Mouse (Mus musculus) forebrain, embryonic 10.5 days (tissue): ENCODE data around the gene Nav2. TPM values are rescaled to one million over a fixed set of nuclear protein-coding genes. Genes with fewer than 3 reads are reported as not detected.
A peak's percentile ranks its signal among the peaks of the same experiment; 100 is the strongest.

Experiments used
- DNase-seq: peaks from one replicate; pipeline ENCODE4 v3.0.0-alpha.2; 2017; ENCODE audit warnings: low spot score; ENCODE audit errors: extremely low spot score
- H3K27ac ChIP-seq: fragments of 300-500 bp; sonication (generic); 2 replicates; pipeline ENCODE4 v1.5.1; 2016; ENCODE audit warnings: mild to moderate bottlenecking
- H3K27me3 ChIP-seq: fragments of 300-500 bp; sonication (generic); 2 replicates; pipeline ENCODE4 v1.6.1; 2016; ENCODE audit warnings: mild to moderate bottlenecking; ENCODE audit not compliant: poor library complexity, severe bottlenecking
- H3K36me3 ChIP-seq: fragments of 300-500 bp; sonication (generic); replicated peaks from 2 replicates; pipeline ENCODE4 v1.6.1; 2016; ENCODE audit warnings: mild to moderate bottlenecking, moderate library complexity
- H3K4me1 ChIP-seq: fragments of 300-500 bp; sonication (generic); 2 replicates; pipeline ENCODE4 v1.6.1; 2016
- H3K4me3 ChIP-seq: fragments of 300-500 bp; sonication (generic); 2 replicates; pipeline ENCODE4 v1.5.1; 2016; ENCODE audit warnings: mild to moderate bottlenecking, moderate library complexity
- H3K9me3 ChIP-seq: fragments of 300-500 bp; sonication (generic); 2 replicates; pipeline ENCODE4 v1.6.1; 2016; ENCODE audit warnings: mild to moderate bottlenecking, moderate library complexity
- WGBS: fragments of 180-500 bp; shearing (Covaris S2); methylation state at CpG from one replicate; pipeline ENCODE4 v1.1.7; 2016; 5-methylcytosine and 5-hydroxymethylcytosine counted together
- polyA plus RNA-seq: library from polyadenylated mRNA; unstranded; fragments of >200 nt; fragmentation: Nextera tagmentation; extraction: Ambion mirVana; gene quantifications from 2 replicates; pipeline ENCODE4 v1.2.1, GENCODE M21; 2016

Nav2 gene
- polyA plus RNA-seq, 1 experiment from 2014 or later: 6.1 TPM

- WGBS: 93% methylated on average over 6 of the region's 6 CpGs
- Histone ChIP-seq H3K27ac (no peak overlapping the region), H3K4me1 (no peaks in the 10 kb centered on the region), H3K9me3 (no peaks in the 10 kb centered on the region), H3K36me3 (no peaks in the 10 kb centered on the region), H3K27me3 (no peaks in the 10 kb centered on the region), H3K4me3 (no peak overlapping the region)
- DNase-seq: no peak
Measured at GRCm38 (mm10) chr7:49200270-49200669, 291.8 kb downstream of the Nav2 start.

GRCm38 (mm10) chr7:49202971-49203370 is 294.5 kb downstream of the Nav2 start:
- H3K27ac ChIP-seq: no peak overlapping the region
- H3K4me3 ChIP-seq: no peak overlapping the region
- WGBS: 80% methylated on average over 4 of the region's 4 CpGs

GRCm38 (mm10) chr7:49204856-49205255 is 296.3 kb downstream of the Nav2 start:
- H3K4me1 ChIP-seq: peaks cover 6% of the 10 kb centered on the region
- H3K27me3 ChIP-seq: no peaks in the 10 kb centered on the region
- no peak for DNase-seq
- no peaks in the 10 kb centered on the region for H3K36me3 ChIP-seq
- 86% methylated on average over 3 of the region's 3 CpGs for WGBS
- no peaks in the 10 kb centered on the region for H3K9me3 ChIP-seq
- H3K27ac ChIP-seq: no peak overlapping the region
- H3K4me3 ChIP-seq: no peak overlapping the region

More at GRCm38 (mm10) chr7:49202971-49203370, 294.5 kb downstream of the Nav2 start:
- Histone ChIP-seq H3K36me3 (no peaks in the 10 kb centered on the region), H3K9me3 (no peaks in the 10 kb centered on the region), H3K27me3 (no peaks in the 10 kb centered on the region), H3K4me1 (no peaks in the 10 kb centered on the region)
- no peak for DNase-seq

- Histone ChIP-seq H3K4me1 (peaks cover 8% of the 10 kb centered on the region), H3K9me3 (no peaks in the 10 kb centered on the region), H3K27me3 (no peaks in the 10 kb centered on the region), H3K27ac (no peak overlapping the region), H3K4me3 (no peak overlapping the region), H3K36me3 (no peaks in the 10 kb centered on the region)
- 86% methylated on average over 1 of the region's 1 CpGs for WGBS
- no peak for DNase-seq
Measured at GRCm38 (mm10) chr7:49205551-49205950, 297.0 kb downstream of the Nav2 start.

GRCm38 (mm10) chr7:49206775-49207676 is 298.5 kb downstream of the Nav2 start:
- H3K36me3 ChIP-seq: no peaks in the 10 kb centered on the region
- no peak for DNase-seq
- H3K4me1 ChIP-seq: peaks cover 8% of the 10 kb centered on the region
- H3K27me3 ChIP-seq: no peaks in the 10 kb centered on the region
- H3K27ac ChIP-seq: no peak overlapping the region
- no peaks in the 10 kb centered on the region for H3K9me3 ChIP-seq
- WGBS: 76% methylated on average over 5 of the region's 5 CpGs
- H3K4me3 ChIP-seq: no peak overlapping the region

- no peak overlapping the region for H3K4me3 ChIP-seq
- no peak for DNase-seq
- H3K36me3 ChIP-seq: no peaks in the 10 kb centered on the region
- WGBS: 62% methylated on average over 7 of the region's 7 CpGs
- peaks cover 8% of the 10 kb centered on the region for H3K4me1 ChIP-seq
- H3K9me3 ChIP-seq: no peaks in the 10 kb centered on the region
- no peaks in the 10 kb centered on the region for H3K27me3 ChIP-seq
- 0 out of 2 replicates have a peak overlapping the region, but pooled peaks have one; percentile 22 for H3K27ac ChIP-seq
Measured at GRCm38 (mm10) chr7:49209526-49209925, 301.0 kb downstream of the Nav2 start.

GRCm38 (mm10) chr7:49210721-49211120 is 302.2 kb downstream of the Nav2 start:
- Histone ChIP-seq H3K27ac (no peak overlapping the region), H3K27me3 (no peaks in the 10 kb centered on the region), H3K9me3 (no peaks in the 10 kb centered on the region), H3K4me3 (no peak overlapping the region), H3K36me3 (no peaks in the 10 kb centered on the region), H3K4me1 (peaks cover 8% of the 10 kb centered on the region)
- 92% methylated on average over 8 of the region's 8 CpGs for WGBS
- DNase-seq: no peak

GRCm38 (mm10) chr7:49213011-49213410 is 304.5 kb downstream of the Nav2 start:
- Histone ChIP-seq H3K9me3 (no peaks in the 10 kb centered on the region), H3K27me3 (no peaks in the 10 kb centered on the region), H3K27ac (no peak overlapping the region), H3K4me1 (peaks cover 8% of the 10 kb centered on the region), H3K36me3 (no peaks in the 10 kb centered on the region), H3K4me3 (no peak overlapping the region)
- no peak for DNase-seq
- 94% methylated on average over 4 of the region's 4 CpGs for WGBS

GRCm38 (mm10) chr7:49217786-49218185 is 309.3 kb downstream of the Nav2 start:
- H3K4me1 ChIP-seq: no peaks in the 10 kb centered on the region
- DNase-seq: no peak
- 0 out of 2 replicates have a peak, but pooled peaks cover 4% of the 10 kb centered on the region for H3K9me3 ChIP-seq
- H3K36me3 ChIP-seq: no peaks in the 10 kb centered on the region
- no peak overlapping the region for H3K4me3 ChIP-seq
- H3K27me3 ChIP-seq: no peaks in the 10 kb centered on the region
- 73% methylated on average over 6 of the region's 6 CpGs for WGBS
- H3K27ac ChIP-seq: no peak overlapping the region

- no peak for DNase-seq
- H3K4me3 ChIP-seq: no peak overlapping the region
- WGBS: 86% methylated on average over 5 of the region's 5 CpGs
Measured at GRCm38 (mm10) chr7:49225741-49226140, 317.2 kb downstream of the Nav2 start.

GRCm38 (mm10) chr7:49232969-49233368 is 324.5 kb downstream of the Nav2 start:
- no peaks in the 10 kb centered on the region for H3K36me3 ChIP-seq
- no peaks in the 10 kb centered on the region; the same call in 1 of the 2 replicates for H3K27me3 ChIP-seq
- 92% methylated on average over 2 of the region's 2 CpGs for WGBS
- DNase-seq: no peak
- H3K9me3 ChIP-seq: no peaks in the 10 kb centered on the region
- H3K4me1 ChIP-seq: peaks cover 4% of the 10 kb centered on the region; the same call in 1 of the 2 replicates
- H3K27ac ChIP-seq: no peak overlapping the region
- no peak overlapping the region for H3K4me3 ChIP-seq

More at GRCm38 (mm10) chr7:49225741-49226140, 317.2 kb downstream of the Nav2 start:
- Histone ChIP-seq H3K27me3 (no peaks in the 10 kb centered on the region), H3K9me3 (0 out of 2 replicates have a peak, but pooled peaks cover 4% of the 10 kb centered on the region), H3K36me3 (no peaks in the 10 kb centered on the region), H3K27ac (no peak overlapping the region), H3K4me1 (no peaks in the 10 kb centered on the region)

- WGBS: 81% methylated on average over 8 of the region's 8 CpGs
- Histone ChIP-seq H3K4me3 (no peak overlapping the region), H3K27ac (no peak overlapping the region), H3K27me3 (no peaks in the 10 kb centered on the region; the same call in 1 of the 2 replicates), H3K9me3 (no peaks in the 10 kb centered on the region), H3K36me3 (no peaks in the 10 kb centered on the region), H3K4me1 (peaks cover 4% of the 10 kb centered on the region; the same call in 1 of the 2 replicates)
- no peak for DNase-seq
Measured at GRCm38 (mm10) chr7:49234288-49234687, 325.8 kb downstream of the Nav2 start.

GRCm38 (mm10) chr7:49235271-49235681 is 326.8 kb downstream of the Nav2 start:
- Histone ChIP-seq H3K27ac (no peak overlapping the region), H3K27me3 (no peaks in the 10 kb centered on the region; the same call in 1 of the 2 replicates), H3K36me3 (no peaks in the 10 kb centered on the region), H3K4me3 (no peak overlapping the region), H3K9me3 (no peaks in the 10 kb centered on the region), H3K4me1 (peaks cover 4% of the 10 kb centered on the region; the same call in 1 of the 2 replicates)
- DNase-seq: no peak
- WGBS: 90% methylated on average over 9 of the region's 9 CpGs
